ENCODE assay signal across 23 mouse cellular contexts in genomic region chr10:87098722-87099121, GRCm38 (mm10). TPM values are rescaled to one million over a fixed set of nuclear protein-coding genes. Genes with fewer than 3 reads are reported as not detected.
"Had no signal": no experiment of that assay in that cellular context is flagged by ENCODE, and none has a peak within 500 bp of the region (broad histone marks: within the 10 kb centered on the region; RNA-seq: fewer than 3 reads in every experiment).

No protein-coding gene starts in this region.

- H3K4me2 ChIP-seq: intestine, embryonic 15.5 days; limb, embryonic 13.5 days; liver, embryonic 15.5 days; lung, embryonic 14.5 days; midbrain, embryonic 12.5 days; stomach, embryonic 15.5 days had no signal

- H3K9me3 ChIP-seq: intestine, embryonic 15.5 days; limb, embryonic 13.5 days; liver, embryonic 15.5 days; megakaryocyte, embryonic 14.5 days; midbrain, embryonic 12.5 days; stomach, embryonic 15.5 days had no signal

- H3K27ac ChIP-seq: intestine, embryonic 15.5 days; limb, embryonic 13.5 days; liver, embryonic 15.5 days; macrophage; midbrain, embryonic 12.5 days; stomach, embryonic 15.5 days had no signal

- DNase-seq: kidney, adult 18-20 months; kidney, postnatal 14 days; left cerebral cortex, postnatal 4 days; lung, embryonic 14.5 days; lung, postnatal 10 days; retina, postnatal 1 day; right cerebral cortex, postnatal 4 days; thymus, adult 2 months had no signal

- H3K4me1 ChIP-seq: intestine, embryonic 15.5 days; liver, embryonic 15.5 days; megakaryocyte, embryonic 14.5 days; stomach, embryonic 15.5 days had no signal

- H3K36me3 ChIP-seq: intestine, embryonic 15.5 days; limb, embryonic 13.5 days; liver, embryonic 15.5 days; midbrain, embryonic 12.5 days; stomach, embryonic 15.5 days had no signal

- H3K4me3 ChIP-seq: intestine, embryonic 15.5 days; limb, embryonic 13.5 days; liver, embryonic 15.5 days; megakaryocyte, embryonic 14.5 days; midbrain, embryonic 12.5 days; stomach, embryonic 15.5 days had no signal

- H3K9ac ChIP-seq: intestine, embryonic 15.5 days; limb, embryonic 13.5 days; liver, embryonic 15.5 days; lung, embryonic 14.5 days; midbrain, embryonic 12.5 days; stomach, embryonic 15.5 days had no signal

- H3K27me3 ChIP-seq: intestine, embryonic 15.5 days; liver, embryonic 15.5 days; megakaryocyte, embryonic 14.5 days; stomach, embryonic 15.5 days had no signal

- ATAC-seq: intestine, embryonic 15.5 days; midbrain, embryonic 16.5 days had no signal

RNA-seq across cellular contexts. Expression of gene 1700113H08Rik, which starts 40.9 kb away (rescaled TPM):
- total RNA-seq: layer of hippocampus, adult 8-10 months; layer of hippocampus, postnatal 14 days; left cerebral cortex, adult 18-20 months; left cerebral cortex, postnatal 10 days; left cerebral cortex, postnatal 4 days; liver, adult 2 months had no signal
- polyA plus RNA-seq: intestine, embryonic 15.5 days; kidney, embryonic 14.5 days; large intestine, adult 2 months; limb, embryonic 13.5 days; liver, adult 2 months; liver, embryonic 15.5 days; lung, embryonic 14.5 days; macrophage had no signal
